Mouse (Mus musculus) right cerebral cortex, adult 18-20 months (tissue): ENCODE results near the gene Sdf2.
"Not testable (repeated sequence)": the region's sequence is repeated elsewhere in the genome, so short reads cannot be mapped to it uniquely, and the experiment has no call there.

Experiments
- DNase-seq: peaks from one replicate; pipeline ENCODE4 v3.0.0; 2022; ENCODE audit warnings: mixed read lengths

Sdf2 gene

DNA sequence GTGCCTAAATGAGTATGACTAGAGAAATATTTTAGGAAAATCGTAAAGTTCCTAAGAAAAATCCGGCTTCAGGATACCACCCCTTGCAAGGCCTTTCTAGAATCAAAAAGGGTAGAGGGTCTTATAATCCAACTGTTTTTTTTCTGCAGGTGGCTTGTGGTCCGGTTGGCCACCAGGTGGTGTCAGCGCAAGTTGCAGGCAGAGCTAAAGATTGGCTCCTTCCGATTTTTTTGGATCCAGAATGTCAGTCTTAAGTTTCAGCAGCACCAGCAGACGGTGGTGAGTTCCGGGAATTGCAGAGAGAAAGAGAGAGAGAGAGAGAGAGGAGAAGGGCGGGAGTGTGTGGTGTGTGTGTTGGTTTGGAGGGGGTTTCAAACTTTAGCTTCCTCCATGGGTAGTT lies 17.0 kb downstream of the Sdf2 start:
- peak; percentile 49 for DNase-seq

DNA sequence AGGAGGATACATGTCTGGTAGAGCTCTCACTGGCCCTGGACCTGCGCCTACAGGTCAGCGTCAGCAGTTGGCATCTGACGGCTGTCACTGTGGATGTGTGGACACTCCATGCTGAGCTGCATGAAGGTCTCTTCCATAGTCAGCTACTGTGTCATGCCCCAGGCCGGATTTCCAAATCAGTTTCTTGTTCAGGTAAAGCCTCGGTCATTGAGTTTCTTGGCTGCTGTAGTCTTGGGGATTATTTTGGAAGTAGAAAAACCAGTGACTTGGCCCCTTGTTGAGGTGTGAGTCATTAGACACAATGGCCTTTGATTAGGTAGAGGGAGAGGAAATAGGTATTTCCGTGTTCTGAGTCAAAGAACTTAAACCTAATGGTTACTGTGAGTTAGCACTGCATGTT lies 20.0 kb downstream of the Sdf2 start:
- no peak for DNase-seq

DNA sequence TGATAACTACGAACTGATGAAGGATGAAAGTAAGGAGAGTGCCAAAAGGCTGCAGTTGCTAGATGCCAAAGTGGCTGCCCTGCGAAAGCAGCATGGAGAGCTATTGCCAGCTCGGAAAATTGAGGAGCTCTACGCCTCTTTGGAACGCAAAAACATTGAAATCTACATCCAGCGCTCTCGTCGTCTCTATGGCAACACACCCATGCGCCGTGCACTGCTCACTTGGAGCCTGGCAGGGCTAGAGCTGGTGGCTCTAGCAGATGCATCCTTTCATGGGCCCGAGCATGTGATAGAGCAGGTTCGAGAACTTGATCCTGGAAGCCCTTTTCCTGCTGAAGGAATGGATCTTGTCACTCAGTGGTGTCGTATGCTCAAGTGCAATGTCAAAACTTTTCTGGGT lies 26.4 kb downstream of the Sdf2 start:
- peak; percentile 80 for DNase-seq

DNA sequence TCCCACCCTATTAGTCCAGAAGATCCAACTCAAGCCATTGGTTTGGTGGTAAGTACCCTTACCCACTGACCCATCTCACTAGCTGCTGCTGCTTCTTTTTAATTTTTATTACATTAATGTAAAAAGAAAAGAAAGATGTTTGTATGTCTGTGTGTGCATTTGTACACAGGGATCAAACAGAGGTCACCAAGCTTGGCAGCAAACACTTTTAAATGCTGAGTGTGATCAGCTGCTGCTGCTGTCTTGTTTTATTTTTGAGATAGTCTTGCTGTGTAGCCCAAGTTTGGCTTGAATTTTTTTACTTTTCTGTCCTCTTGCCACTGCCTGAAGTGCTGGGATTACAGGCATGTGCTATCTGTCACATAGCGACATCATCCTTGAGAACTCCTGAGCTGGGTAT lies 30.1 kb downstream of the Sdf2 start:
- no peak for DNase-seq

DNA sequence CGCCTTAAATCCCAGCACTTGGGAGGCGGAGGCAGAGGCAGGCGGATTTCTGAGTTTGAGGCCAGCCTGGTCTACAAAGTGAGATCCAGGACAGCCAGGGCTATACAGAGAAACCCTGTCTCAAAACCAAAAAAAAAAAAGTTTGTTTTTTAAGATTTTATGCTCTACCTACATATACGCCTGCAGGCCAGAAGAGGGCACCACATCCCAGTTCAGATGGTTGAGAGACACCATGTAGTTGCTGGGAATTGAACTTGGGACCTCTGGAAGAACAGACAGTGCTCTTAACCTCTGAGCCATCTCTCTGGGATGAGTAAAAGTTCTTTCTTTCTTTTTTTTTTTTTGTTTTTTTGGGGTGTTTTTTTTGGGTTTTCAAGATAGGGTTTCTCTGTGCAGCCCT lies 30.6 kb downstream of the Sdf2 start:
- DNase-seq, result not testable (repeated sequence)

DNA sequence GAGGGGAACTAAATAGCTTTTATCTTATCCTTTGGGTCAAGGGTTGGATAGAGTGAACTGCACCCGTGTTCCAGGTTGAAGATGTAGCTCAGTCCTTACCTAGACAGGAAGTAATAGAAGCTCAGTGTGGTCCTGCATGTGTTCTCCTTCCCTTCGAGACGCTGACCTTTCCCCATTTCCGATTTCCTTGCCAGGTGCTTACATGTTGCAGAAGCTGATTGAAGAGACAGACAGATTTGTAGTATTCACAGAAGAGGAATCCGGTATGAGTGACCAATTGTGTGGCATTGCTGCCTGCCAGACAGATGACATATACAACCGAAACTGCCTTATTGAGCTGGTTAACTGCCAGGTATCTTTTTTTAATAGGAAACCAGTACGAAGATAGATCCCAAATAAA lies 33.3 kb downstream of the Sdf2 start:
- DNase-seq, result no peak

DNA sequence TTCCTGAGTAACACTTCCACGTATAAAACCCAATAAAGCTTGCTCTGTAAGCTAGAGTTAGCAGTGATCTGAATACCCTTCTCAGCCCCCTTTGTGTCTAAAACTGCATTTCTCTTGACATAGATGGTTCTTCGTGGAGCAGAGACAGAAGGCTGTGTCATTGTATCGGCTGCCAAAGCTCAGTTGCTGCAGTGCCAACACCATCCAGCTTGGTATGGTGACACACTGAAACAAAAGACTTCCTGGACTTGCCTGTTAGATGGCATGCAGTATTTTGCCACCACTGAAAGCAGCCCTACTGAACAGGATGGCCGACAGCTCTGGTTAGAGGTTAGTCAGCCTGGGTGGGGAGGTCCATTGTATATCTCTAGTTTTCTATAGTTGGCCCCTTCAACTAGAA lies 34.0 kb downstream of the Sdf2 start:
- DNase-seq, result no peak

DNA sequence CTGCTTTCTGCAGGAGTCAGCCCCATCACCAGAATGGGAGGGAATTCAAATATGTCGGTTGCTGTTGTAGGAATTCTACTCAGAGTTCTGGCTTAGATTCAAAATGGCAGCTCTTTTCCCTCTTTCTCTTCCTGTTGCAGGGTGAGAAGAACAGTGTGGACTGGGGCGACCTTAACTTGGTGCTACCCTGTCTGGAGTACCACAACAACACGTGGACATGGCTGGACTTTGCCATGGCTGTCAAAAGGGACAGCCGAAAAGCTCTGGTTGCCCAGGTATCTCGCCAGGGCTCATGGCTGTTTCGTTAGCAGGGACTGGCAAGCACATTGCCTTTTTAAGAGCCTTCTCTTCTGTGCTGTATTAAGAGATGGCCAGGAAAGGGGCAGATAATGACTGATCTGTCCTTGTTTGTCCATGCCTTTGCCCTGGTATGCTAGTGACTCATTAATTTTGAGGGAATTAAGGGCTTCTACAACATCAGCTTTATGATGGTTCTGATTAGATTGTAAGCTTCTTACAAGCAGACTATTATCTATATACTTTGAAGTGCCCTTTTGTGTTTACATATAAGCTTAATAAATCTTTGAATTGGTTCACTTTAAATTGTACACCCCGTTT lies 43.7 kb downstream of the Sdf2 start:
- DNase-seq, result no peak

DNA sequence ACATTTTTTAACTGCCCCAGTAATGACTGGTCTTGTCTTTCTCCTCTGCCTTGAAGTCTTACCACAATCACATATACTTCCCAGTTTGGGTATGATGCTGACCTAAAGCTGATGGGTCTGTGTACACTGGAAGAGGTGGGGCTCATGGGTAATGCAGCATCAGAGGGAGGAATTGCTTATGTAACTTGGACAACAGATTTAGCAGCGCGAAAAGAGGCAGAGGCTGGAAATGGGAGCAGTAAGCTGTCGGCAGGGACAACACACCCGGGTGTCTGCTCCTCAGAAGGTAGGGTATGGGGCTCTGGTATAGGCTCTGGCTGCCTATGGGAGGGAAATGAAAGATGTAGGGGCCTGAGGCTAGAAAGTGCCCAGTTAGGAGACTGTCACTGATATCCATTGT lies 45.1 kb downstream of the Sdf2 start, which contains the start of gene BC030499:
BC030499 (plus strand) TSS at position 188 of the 400 bp plus-strand sequence.
- peak; percentile 65 for DNase-seq

DNA sequence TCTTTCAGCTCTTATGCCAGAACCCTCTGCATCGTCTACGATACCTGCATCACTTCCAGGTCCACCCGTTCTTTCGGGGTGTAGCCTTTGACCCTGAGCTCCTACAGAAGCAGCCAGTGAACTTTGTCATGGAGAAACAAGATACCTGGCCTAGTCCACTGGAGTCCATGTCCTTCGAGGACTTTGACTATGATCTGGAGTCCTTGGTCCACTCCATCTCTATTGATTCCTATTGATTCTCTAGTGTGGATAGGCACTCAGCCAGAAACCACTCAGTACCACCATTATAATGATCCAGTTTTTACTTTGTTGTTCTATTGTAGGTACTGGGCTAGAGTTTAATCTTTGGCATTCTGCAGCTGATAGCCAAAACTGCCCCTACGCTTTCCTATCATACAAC lies 49.0 kb downstream of the Sdf2 start:
- no peak for DNase-seq

DNA sequence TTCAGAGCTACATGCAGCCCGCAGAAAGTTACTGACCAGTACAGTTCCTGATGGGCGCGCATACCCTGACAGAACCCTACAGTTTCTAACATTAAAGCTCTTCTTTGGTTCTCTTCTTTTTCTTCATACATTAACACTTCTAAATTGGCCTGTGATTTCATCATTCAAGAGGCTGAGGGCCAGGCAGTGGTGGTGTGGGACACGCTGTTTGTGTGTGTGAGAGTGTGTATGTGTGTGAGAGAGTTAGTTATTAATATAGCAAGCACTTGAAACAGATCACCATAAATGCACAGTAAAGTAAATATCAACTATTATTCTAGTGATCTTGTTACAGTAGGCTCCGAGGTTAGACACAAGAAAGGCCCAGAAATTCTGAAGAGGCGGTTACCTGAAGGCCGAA lies 55.4 kb downstream of the Sdf2 start:
- DNase-seq, result no peak

DNA sequence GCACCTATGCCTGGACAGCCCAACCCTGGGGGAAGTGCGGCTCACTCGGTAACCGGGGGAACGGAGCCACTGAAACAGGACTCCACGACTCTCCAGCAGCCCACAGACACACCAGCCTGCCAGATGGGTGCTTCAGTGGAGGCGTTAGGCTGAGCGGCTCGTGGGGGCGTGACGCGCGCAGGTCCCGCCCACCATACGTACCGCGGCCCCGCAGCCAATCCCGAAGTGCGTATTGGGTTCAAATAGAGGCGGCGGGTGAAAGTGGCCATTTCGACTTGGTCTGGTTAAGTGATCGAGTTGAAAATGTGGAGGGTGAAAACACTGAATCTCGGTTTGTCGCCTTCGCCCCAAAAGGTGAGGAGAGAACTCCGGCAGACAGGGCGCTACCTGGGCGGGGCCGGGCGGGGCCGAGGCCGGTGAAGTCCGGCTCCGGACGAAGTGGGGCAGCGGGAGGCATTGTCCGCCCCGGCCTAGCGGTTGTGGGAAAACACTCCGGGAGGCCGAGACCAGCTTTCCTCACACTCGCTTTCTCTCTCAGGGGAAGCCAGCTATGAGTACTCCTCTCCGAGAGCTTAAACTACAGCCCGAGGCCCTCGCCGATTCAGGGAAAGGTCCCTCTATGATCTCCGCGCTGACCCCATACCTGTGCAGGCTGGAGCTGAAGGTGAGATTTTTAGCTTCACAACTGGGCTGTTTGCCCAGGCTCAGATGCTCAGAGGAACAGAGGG lies 56.0 kb downstream of the Sdf2 start, which contains the start of gene Spag5:
Spag5 (plus strand) TSS at position 173 of the 728 bp plus-strand sequence.
- DNase-seq, result peak; percentile 94
